Mouse (Mus musculus): ENCODE data around the gene Nmur2. TPM values are rescaled to one million over a fixed set of nuclear protein-coding genes. Genes with fewer than 3 reads are reported as not detected.

Gene Nmur2
- total RNA-seq (2021) = not detected
- long read RNA-seq, experiment 1 = 0 reads
- long read RNA-seq, experiment 2 = 0 reads

GRCm38 (mm10) chr11:56040917-56041316 lies at the start of gene Nmur2:
Nmur2 (minus strand) TSS chr11:56041010.
- DNase-seq (ENCODE audit: low spot score in 2 of 2) = no peak

GRCm38 (mm10) chr11:56089127-56089689 lies 48.4 kb upstream of the Nmur2 start:
- no peak for DNase-seq (ENCODE audit: low spot score in 2 of 2)

- no peak for DNase-seq (ENCODE audit: low spot score in 2 of 2)
Observed at GRCm38 (mm10) chr11:56072131-56072530, 31.3 kb upstream of the Nmur2 start.

- DNase-seq (ENCODE audit: low spot score in 2 of 2) = no peak
Observed at GRCm38 (mm10) chr11:56069658-56070057, 28.8 kb upstream of the Nmur2 start.

GRCm38 (mm10) chr11:56065147-56065546 lies 24.3 kb upstream of the Nmur2 start:
- no peak for DNase-seq (ENCODE audit: low spot score in 2 of 2)

- DNase-seq (ENCODE audit: low spot score in 2 of 2) = no peak
Observed at GRCm38 (mm10) chr11:56064575-56064974, 23.8 kb upstream of the Nmur2 start.

GRCm38 (mm10) chr11:56059236-56059635 lies 18.4 kb upstream of the Nmur2 start:
- DNase-seq (ENCODE audit: low spot score in 2 of 2) = no peak

GRCm38 (mm10) chr11:56054439-56054838 lies 13.6 kb upstream of the Nmur2 start:
- no peak for DNase-seq (ENCODE audit: low spot score in 2 of 2)

GRCm38 (mm10) chr11:56026854-56027253 lies 14.0 kb downstream of the Nmur2 start:
- no peak for DNase-seq (ENCODE audit: low spot score in 2 of 2)

GRCm38 (mm10) chr11:56025746-56026570 lies 14.9 kb downstream of the Nmur2 start:
- no peak for DNase-seq (ENCODE audit: low spot score in 2 of 2)

GRCm38 (mm10) chr11:56013510-56014057 lies 27.2 kb downstream of the Nmur2 start:
- no peak for DNase-seq (ENCODE audit: low spot score in 2 of 2)

GRCm38 (mm10) chr11:56012396-56012795 lies 28.4 kb downstream of the Nmur2 start:
- DNase-seq (ENCODE audit: low spot score in 2 of 2) = no peak

GRCm38 (mm10) chr11:56008277-56008676 lies 32.5 kb downstream of the Nmur2 start:
- DNase-seq (ENCODE audit: low spot score in 2 of 2) = no peak

- no peak for DNase-seq (ENCODE audit: low spot score in 2 of 2)
Observed at GRCm38 (mm10) chr11:55992799-55993198, 48.0 kb downstream of the Nmur2 start.

GRCm38 (mm10) chr11:55992148-55992547 lies 48.7 kb downstream of the Nmur2 start:
- no peak for DNase-seq (ENCODE audit: low spot score in 2 of 2)

GRCm38 (mm10) chr11:55991505-55992066 lies 49.2 kb downstream of the Nmur2 start:
- peak; percentile 17 to 23 for DNase-seq (ENCODE audit: low spot score in 2 of 2)

- DNase-seq (ENCODE audit: low spot score in 2 of 2) = no peak
Observed at GRCm38 (mm10) chr11:55984643-55985042, 56.2 kb downstream of the Nmur2 start.

- DNase-seq (ENCODE audit: low spot score in 2 of 2) = no peak
Observed at GRCm38 (mm10) chr11:55981656-55982055, 59.2 kb downstream of the Nmur2 start.

- no peak for DNase-seq (ENCODE audit: low spot score in 2 of 2)
Observed at GRCm38 (mm10) chr11:55978146-55978545, 62.7 kb downstream of the Nmur2 start.
